Mouse (Mus musculus): ENCODE measurements at regions not wholly inside any gene's neighbourhood (a gene's known extent, or its start where the extent isn't known, plus 50 kb on each side); places are given as distances from the start of the nearest gene placed in this dataset.
"Not testable (repeated sequence)": the region's sequence is repeated elsewhere in the genome, so short reads cannot be mapped to it uniquely, and the experiment has no call there.

DNA sequence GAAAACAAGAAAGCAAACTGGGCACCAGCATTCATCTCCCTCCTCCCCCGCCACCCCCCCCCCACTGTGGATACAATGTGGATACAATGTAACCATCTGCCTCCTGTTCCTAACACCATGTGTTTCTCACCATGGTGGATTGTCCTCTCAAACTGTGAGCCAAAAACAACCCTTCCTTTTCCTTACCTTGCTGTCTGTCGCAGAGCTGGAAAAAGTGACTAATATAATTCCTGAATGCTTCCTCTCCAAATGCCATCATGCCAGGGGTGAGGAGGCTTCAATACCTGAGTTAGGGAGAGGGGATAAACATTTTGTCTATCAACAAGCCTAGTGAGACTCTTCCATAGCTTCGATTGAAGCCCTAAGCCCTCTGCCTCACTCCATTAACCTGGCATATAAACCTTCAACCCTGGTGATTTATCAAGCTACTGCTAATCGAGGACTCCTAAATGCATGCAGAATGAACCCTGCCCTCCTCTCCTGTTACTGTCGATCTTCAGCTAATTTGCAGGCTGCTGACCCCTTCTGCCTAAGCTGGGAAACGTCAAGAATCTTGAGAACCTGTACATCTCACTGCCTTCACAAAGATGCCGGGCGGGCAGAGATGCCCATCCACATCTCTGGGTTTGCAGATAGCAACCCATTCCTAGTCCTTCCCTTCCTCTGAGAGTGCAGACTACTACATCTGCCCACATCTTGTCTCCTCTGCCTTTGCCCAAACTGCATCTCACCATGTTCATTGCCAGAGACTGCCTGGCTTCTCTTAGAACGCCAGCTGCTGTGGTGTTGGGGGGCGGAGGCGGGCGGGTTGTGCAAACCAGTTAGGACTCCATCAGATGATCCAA, 184.3 kb upstream of the Rpl38 start:
- no peak for DNase-seq (ENCODE audit: low read depth)

DNA sequence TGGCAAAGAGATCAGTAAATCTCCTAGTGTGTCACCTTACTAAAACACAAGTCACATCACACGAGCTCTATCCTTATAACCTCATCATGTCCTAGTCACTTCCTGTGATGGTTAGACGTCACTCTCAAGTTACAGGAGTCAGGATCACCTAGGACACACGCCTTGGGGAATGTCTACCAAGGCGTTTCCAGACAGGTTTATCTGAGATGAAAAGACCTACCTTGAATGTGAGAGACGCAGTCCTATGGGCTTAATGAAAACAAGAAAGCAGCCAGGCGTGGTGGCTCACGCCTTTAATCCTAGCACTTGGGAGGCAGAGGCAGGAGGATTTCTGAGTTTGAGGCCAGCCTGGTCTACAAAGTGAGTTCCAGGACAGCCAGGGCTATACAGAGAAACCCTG, 185.0 kb upstream of the Rpl38 start:
- DNase-seq (ENCODE audit: low read depth) = not testable (repeated sequence)

DNA sequence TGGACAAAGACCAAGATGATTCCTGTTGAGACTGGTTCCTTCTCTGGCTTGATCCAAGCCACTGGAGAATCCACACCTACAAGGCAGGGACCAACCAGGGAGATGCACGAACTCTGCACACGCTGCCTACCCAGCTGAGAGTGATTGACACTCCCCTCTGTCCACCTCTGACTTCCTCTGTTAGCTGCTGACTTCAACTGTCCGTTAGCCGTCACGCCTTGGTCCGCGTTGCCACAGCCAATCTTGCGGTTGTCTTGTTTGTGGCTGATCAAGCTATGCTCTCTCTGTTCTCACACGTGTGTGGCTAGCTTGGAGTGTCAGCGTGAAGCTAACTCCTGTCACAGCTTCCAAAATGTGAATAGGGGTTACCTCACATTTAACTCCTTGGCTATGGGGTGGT, 186.3 kb upstream of the Rpl38 start:
- no peak for DNase-seq (ENCODE audit: low read depth)

DNA sequence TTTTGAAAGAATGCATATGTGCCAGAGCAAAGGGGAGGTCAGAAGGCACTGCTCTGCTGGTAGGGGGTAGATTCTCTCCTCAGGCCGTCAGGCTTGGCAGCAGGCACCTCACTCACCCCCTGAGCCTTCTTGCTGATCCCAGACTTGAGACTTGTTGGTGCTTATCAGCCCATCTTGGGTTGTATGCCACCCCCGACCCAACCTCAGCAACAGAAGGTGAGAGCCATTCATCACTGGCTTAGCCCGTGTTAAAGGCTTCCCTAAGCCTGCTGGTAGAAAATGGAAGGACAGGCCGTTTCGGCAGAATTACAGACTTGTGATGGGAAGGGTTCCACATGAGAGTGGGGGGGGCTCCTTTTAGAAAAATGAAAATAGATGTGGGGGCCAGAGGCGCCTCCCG, 187.3 kb upstream of the Rpl38 start:
- no peak for DNase-seq (ENCODE audit: low read depth)

DNA sequence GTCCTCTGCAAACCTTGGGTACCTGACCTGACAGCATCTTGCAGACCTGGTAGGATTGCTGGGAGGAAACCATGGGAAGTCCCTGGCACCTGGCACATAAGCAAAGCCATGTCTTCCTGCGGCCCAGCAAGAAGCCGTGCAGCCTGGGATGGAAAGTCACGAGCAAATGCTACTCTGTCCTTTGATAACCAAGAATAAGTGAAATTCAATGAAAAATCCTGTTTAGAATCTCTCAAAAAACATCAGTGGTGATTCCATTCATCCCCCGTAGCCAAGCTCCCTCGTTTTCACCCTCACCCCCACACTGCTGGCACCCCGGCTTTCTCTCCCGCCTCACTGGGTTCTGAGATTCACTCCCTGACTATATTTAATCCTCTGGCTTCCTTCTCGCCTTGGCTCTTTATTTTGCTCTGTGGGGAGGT, 188.2 kb upstream of the Rpl38 start:
- DNase-seq (ENCODE audit: low read depth) = no peak

DNA sequence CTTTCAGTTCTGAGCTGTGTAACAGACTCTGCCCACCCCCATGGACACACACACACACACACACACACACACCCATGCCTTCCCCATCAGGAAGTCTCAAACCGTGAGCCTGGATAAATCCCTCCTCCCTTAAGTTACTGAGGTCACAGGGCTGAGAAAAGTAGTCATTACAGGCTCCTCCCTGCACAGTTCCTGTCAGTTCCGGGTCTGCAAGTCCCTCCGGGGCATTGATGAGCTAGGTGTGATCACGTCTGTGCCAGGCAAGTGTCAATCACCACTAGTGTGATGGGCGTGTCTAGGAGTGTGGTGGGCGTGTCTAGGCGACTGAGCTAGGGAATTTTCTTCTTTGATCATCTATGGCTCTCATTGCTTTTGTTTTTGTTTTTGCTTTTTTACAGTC, 189.6 kb upstream of the Rpl38 start:
- no peak for DNase-seq (ENCODE audit: low read depth)

DNA sequence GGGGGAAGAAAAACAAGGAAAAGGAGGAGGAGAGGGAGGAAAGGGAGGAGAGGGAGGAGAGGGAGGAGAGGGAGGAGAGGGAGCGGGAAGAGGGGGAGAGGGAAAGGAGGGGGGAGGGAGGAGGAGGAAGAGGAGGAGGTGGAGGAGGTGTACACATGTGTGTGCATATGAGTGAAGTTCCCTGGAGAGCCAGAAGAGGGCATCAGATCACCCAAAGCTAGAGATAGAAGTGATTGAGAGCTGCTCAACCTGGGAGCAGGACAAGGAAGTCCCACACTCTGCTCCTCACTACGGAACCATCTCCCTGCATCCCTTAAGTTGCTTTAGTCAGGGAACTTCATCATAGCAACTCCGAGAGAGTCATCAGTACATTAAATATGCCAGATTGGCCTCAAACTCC, 191.0 kb upstream of the Rpl38 start:
- no peak for DNase-seq (ENCODE audit: low read depth)

DNA sequence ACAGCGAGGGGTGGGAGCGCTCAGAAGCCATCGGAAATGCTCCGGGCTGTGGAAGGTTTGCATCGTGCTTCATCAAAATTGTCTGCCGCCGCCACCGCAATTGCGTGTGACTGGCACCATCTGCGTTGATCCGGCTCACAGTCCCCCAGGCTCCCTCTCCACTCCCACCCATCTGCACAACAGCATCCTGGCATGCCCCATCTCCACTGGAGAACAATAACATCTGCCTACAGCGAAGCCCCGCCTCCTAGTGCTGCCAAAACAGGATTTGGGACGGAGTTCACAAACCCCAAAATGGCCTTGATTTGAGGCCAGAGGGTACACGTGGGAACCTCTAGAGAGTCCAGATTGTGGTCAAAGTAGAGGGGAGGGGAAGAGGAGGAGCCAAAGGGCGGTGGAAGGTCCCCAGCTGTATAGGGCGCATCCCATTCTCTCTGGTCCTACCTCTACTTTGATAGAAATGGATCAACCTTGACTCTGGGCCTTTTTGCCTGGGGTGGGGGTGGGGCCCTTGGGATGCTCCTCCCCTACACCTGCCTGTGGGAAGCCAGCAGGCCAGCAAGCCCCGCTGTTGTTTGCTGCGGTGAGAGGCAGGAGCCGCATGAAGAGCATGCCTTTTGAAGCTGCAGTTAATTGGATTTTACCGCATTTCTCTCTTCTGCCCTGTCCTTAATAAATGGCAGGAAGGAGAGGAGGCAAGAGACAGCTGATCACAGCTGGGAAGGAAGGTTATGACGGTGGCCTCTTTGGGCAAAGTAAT, 195.6 kb upstream of the Rpl38 start:
- no peak for DNase-seq (ENCODE audit: low read depth)

DNA sequence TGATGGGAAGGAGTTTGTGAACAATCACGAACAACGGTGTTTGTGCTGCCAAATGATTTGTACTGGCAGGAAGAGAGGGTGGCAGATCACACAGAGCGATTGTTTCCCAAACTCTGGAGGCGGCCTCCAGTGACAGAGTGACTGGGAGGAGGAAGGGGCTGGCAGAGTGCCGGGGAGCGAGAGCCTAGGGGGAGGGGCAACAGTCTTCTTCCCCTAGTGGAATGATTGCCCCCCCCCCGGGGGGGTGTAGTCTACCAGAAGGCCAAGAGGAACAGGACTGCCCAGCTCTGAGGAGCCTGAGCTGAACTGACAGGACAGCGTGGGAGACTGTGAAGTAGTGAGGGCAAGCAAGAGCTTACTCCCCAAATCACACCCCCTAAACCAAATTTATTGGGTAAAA, 199.9 kb upstream of the Rpl38 start:
- no peak for DNase-seq (ENCODE audit: low read depth)

DNA sequence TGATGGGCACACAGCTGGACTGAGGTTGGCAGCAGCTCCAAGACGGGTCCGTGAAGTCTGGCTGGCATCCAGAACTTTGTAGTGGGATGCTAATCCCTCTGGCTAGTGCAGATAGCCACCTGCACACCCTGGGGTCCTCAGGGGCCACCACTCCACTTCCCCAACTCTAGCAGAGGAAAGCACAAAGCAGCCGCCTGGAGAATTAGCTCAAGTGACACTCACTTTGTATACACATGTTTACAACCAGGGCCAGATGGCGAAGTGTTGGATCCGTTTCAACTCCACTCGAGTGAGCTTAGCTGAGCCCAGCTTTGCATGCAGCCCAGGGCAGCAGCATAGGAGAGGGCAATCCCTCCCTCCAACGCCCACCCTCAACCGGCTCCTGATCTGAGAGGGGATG, 200.5 kb upstream of the Rpl38 start:
- no peak for DNase-seq (ENCODE audit: low read depth)

DNA sequence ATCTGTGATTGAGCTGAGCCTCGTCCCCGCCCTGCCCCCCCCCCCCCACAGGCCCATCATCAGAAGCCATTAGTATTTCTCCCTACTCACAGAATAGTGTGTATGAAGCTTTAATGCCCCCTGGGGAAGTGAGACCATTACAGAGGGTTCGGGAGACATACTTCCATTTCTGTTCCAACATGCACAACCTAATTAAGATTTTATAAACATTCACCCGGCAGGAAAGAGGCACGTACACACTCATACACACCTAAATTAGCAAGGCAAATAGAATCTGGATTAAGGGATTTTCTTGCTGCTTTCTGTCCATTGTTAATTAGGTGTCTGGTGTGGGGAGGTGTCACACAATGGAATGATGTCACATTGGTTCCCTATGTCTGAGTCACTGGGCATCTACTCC, 202.8 kb upstream of the Rpl38 start:
- DNase-seq (ENCODE audit: low read depth) = no peak

DNA sequence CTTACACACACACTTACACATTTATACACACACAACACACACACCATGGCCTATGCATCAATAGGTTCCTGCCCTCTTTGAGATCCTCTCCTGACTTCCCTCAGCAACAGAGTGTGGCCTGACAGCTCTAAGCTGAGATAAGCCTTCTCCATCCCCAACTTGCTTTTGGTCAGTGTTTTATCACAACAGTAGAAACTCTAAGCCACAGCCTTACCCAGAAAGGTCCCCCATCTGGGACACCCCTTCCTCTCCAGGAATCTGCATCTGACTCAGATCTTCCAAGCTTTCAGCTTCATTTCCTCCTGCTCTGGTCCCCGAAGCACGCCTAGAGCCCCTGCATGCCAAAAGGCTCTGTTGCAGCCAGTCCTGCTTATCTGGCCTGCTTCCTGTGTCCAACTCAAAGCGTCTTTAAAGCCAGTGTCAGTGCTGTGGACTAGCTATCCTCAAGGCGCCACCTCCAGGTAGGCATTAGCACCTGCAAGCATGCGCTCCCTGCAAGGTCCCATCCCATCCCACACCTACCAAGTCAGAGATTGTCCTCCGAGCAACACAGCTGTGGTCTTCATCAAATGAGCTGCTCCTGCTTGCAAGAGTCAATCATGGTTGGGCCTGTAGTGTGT, 205.5 kb upstream of the Rpl38 start:
- no peak for DNase-seq (ENCODE audit: low read depth)

DNA sequence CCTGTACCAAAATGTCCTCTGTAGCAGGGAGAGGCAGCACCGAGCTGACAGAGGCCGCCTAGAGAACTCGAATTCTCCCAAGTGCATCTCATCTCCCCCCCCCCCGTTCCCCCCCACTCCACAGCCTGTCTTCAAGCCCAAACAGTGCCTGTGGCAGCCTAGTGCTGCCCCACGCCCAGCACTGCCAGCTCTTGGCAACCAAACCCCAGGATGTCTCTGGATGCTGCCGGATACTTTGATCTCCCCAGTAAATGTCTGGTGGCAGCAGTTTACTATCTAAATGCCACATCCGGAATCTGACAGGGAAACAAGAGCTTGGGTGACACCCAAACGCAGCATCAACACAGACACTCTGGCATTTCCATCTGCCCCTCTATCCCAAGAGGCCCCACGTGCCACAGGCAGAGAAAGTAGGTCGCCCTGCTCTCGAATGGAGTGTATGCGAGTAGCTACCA, 213.4 kb upstream of the Rpl38 start:
- no peak for DNase-seq (ENCODE audit: low read depth)

DNA sequence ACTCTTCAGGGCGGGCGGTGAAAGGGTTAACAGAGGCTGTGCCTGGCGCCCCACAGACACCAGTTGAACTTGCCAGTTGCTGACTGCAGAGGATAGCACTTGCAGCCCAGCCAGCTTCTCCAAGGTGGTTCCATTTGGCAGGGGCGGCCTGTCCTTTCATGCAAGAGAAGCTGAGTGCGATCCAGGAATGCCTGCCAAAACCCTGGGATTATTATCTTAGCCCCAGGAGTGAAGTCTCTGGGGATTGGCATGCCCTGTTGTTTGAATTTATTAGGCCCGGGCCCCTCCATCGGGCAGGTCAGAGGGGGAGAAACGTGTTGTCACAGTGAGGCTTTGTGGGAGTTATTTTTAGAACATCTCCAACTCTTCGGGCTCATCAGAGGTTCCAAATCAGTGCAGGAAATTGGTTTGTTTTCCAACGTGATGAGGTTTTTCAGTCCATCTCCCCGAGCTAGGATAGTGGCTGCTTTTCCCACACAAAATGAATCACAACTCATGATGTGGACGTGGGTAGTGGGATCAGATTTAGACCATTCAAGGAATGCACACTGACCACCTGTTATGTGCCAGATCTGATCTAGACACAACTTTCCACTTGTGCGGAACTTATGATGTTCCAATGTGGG, 219.4 kb upstream of the Rpl38 start:
- DNase-seq (ENCODE audit: low read depth) = no peak

DNA sequence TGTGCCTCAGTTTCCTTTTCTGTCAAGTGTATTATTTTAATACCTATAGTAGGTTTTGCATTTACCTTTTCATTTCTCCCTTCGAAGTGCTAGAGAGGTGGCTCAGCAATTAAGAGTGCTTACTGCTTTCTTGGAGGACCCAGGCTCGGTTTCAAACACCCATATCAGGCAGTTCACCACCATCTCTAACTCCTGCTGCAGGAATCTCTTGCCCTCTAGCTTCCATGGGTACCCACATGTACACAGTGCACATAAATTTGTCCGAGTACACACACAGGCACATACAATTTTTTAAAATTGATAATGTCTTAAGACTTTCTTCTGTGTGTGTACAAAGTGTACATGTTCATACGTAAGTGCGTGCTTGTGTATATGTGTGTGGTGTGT, 220.9 kb upstream of the Rpl38 start:
- DNase-seq (ENCODE audit: low read depth) = no peak

DNA sequence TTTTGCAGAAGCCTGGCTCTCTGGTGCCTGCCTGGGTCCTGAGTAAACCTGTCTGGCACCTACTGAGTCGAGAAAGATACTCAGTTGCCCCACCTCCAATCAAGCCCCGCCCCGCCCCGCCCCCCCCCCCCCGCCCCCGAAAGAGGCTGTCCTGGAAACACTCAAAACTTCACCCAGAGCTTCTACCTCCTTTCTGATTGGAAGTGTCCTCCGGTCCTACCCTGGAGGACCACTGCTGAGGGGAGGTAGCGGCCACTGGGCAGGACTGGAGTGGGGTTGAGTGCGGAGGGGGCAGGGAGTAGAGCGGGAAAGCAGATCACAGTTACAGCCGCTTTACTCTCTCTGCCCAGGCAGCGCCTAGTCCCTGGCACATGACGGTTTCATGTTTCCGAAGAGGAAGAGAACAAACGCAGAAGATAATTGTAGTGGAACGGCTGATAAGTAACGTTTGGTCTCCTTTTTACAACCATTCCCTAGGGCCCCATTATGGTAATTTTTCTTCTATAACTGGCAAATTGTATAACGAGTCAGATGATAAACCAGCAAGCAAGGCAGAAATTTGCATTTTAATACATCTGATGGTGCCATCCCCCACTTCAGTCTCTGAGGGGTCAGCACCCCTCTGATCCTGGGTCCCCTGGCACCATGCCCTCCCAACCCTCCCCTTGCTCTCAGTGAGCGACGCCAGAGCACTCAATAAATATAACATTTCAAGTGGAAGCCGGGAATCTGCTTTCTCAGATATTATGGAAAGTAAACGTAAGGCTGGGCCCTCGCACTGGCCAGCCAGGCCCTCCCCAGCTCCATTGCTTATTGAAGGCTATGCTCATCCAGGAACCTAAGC, 221.5 kb upstream of the Rpl38 start:
- DNase-seq (ENCODE audit: low read depth) = no peak

DNA sequence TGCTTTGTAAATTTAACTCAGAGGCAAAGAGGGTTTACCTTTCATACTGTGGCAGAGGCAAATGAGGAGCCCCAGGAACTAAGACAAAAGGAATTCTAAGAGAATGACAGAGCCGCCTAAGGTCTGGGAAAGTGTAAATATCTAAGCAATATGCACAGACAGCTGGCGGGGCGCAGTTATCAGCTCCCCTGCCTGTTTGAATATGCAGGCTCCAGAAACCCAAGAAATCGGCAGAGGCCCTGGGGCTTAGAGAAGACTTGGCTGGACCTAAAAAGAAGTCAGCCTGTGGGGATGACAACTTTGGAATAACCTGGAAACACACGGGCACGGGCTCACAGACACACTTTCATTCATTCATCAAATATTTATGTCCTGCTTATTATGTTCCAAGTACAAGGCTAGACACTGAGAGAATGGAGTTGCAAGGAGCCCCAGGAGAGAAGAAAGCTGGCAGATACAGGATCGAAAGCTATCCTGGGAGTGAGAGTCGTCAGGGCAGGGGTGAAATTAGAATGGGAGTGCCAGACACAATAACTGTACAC, 222.2 kb upstream of the Rpl38 start:
- no peak for DNase-seq (ENCODE audit: low read depth)

DNA sequence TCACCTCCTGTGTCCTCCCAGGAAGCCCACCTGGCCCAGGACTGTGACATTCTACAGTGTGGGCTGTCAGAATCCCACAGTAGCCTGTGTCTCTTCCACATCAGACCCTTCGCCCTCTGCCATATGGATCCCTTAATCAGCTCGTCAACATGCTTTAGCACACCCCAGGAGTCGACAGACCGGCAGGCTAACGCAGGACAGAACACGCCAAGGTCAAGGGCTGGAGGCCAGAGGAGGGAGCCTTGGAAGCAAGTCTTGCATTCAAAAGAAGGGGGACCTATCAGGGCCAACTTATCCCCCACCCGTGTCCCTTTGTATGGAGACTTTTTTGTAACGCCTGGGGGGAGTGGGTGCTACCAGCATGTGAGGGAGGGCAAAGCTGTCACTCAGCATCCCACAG, 224.1 kb upstream of the Rpl38 start:
- DNase-seq (ENCODE audit: low read depth) = no peak

DNA sequence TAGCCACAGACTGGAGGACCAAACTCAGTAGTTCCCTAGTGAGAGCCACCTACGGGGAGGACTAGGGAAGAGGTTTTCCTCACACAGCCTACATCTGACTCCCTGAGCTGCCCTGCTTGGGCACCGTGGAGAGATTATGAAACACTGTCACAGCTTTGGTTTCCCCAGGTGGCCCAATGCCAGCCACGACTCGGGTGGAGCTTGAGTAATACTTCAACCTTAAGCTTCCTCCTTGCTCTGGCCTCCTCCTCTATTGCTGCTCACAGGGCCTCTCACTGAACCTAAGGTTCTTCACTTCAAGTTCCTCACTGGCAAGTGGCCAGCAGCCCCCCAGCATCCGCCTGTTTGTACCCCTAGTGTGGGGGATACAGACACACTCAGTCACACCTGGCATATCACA, 224.9 kb upstream of the Rpl38 start:
- DNase-seq (ENCODE audit: low read depth) = no peak

DNA sequence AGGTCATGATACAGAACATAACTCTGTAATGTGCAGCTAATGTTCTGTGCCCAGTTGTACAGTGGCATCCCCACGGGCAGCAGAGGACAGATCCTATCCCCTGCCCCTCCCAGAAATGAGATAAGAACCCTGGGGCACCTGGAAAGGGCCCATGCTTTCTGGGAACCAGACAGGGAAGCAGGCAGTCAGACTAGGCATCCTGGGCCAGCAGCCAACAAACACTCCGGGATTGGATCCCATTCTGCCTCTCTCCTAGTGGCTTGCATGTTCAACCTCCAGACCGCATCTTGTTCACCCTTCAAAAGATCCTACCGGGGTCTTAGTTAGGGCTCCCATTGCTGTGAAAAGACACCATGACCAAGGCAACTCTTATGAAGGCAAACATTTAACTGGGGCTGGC, 229.0 kb upstream of the Rpl38 start:
- DNase-seq (ENCODE audit: low read depth) = no peak

DNA sequence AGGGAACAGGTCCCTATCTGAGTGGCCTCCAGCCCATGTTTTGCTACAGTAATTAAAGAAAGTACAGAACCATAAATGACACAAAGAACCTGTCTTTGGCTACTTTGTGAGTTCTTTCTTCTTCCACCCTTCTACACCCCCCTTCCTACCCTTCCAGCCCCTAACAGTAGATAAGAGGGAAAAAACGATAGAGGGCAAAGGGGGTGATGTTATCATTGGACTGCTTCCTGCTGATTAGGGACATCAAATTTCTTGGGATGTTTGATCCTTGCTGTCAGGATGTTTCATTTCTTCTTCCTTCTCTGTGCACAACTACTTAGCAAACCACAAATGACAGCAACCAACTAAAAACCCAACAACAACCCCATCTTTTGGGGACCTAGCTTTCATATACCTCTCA, 232.5 kb upstream of the Rpl38 start:
- no peak for DNase-seq (ENCODE audit: low read depth)

Measured in fibroblast of lung, adult 2 months (primary cell).